Mouse (Mus musculus): ENCODE measurements around the gene Gucd1.
"Not testable (repeated sequence)": the region's sequence is repeated elsewhere in the genome, so short reads cannot be mapped to it uniquely, and the experiment has no call there.

Gucd1 gene

DNA sequence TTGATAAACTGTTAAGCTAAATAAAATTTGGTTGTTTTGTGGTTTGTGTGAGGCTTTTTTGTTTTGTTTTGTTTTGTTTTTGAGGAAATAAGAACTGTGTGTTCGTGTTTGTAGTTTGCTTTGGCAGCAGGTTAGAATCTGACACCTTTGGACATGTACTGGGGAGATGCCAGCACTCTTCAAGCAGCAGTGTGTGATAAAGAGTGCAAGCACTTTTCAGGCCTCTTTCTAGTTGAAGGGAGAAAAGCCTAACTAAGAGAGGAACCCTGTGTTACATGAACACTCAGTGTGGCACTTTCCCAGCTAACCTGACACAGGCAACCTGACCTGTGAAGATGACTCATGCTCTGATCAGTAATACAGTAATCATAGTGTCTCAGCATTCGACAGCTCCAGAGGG lies 17.7 kb upstream of the Gucd1 start:
- no peak for DNase-seq (ENCODE audit: low read depth, low spot score)

DNA sequence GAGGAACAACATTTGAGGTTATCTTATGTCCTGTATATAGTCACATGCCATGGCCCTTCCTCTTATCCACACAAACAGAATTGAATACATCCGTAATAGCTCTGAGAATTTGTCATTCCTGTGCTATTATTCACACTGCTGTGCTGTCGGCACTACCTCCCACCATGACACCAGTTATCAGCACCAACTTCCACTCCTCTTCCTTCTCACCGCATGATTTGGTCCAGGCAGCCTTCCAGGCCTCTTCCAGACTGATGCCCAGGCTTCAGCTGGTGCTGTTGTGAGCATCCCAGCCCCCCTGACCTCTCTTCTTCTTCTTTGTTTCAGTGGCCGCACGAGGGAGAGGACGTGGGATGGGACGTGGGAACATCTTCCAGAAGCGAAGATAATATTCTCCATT lies 17.2 kb upstream of the Gucd1 start:
- no peak for DNase-seq (ENCODE audit: low read depth, low spot score)

DNA sequence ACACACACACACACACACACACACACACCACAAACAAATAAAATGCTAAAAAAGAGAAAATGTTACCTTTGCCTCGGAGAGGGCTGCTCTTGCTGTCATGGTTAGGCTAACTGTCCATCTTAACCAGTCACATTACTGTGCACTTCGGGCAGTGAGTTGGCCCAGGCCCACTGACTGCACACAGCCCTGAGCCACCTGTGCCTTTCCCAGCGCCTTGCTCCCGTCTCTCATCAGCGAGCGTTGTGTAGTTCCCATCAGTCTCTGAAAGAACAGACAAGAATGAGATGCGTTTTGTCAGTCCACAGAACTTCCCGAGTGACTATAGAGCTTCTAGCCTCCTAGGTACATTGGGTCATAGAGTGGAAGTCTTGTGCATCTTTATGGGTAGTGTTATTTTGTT lies 16.4 kb upstream of the Gucd1 start:
- DNase-seq (ENCODE audit: low read depth, low spot score): no peak

DNA sequence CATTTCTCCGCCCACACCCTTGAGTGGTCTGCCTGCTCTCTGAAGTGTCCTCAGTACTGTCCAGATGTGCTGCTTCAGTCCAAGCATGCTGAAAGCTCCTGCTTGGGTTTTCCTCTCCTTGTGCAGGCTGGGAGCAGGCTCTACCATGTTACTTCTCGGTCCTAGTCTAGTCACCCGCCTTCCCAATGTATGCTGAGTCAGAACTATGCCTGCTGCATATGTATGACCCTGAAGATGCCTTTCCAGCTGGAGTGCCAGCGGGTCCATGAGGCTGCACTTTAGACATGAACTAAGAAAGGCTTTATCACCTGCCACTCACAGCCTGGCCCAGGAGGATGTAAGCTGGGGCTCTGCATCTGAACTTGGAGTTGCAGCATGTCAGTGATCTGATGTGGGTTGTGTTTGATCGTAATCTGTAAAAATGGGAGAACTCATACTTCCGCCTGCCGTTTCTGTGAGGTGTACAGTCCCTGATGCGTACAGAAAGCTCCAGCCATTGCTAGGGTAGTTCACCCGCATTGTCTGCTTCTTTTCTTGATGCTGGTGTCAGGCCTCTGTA lies 13.8 kb upstream of the Gucd1 start:
- DNase-seq (ENCODE audit: low read depth, low spot score): no peak

DNA sequence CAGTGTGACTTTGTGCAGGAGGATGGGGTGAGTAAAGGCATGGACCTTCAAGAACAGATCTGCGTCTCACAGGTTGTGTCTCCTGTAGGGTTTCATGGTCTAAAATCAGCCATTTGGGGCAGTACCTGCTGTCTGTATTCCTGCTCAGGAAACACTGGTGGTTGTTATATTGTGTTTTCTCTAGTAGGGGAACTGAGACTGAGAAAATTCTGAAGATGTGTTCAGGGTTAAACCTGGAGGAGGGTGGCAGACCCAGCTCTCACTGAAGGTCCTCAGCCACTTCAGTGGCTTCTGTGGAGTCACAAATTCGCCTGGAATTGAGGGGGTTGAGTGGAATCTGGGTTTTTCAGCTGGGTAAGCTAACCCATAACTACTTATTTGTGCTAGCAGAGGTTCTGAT lies 12.6 kb upstream of the Gucd1 start:
- DNase-seq (ENCODE audit: low read depth, low spot score): no peak

DNA sequence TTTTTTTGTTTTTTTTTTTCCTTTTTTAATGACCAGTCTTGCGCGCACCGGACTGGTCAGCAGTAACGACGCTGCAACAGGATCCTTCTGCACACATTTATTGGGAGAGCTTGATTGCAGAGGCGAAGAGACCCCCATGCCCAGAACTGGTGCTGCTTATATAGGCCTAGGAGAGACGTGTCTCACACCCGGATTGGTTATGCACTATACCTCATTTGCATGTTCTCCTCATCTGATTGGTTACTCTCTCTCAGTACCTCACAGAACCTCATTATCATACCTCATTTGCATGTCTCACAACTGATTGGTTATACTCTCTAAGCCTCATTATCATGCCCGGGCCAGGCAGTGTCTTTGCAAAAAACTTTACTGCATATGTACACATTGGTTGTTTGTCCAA lies 7.7 kb upstream of the Gucd1 start:
- DNase-seq (ENCODE audit: low read depth, low spot score): not testable (repeated sequence)

DNA sequence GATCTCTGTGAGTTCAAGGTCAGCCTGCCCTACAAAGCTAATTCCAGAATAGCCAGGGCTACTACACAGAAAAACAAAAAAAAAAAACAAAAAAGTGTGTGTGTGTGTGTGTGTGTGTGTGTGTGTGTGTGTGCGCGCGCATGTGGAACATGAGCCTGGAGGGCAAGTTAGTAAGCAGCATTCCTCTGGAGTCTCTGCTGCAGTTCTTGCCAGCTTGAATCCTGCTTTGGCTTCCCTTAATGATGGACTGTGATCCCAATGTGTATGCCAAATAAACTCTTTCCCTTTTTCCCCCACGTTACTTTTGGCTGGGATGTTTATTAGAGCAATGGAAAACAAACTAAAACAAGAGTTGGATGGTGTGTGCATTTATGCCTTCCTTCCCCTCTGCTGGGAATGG lies 3.9 kb upstream of the Gucd1 start:
- no peak for DNase-seq (ENCODE audit: low read depth, low spot score)

DNA sequence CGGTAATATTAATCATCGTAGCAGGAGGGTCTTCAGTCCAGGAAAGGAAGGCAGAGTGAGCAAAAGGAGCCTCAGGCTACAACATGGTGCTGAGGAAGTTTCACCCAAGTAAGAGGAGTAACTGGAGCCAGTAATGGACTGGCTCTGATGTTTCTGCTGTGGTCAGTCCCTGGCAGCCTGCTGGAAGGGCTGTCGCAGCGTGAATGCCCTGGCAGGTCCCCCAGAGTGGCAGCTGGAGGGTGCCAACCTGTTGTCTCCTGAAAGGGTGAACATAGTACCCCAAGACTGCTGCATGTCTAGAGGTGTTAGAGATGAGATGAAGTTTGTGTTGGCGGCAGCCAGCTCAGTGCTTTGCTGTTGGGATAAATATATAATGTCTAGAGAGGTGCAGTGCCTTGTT lies 2.8 kb upstream of the Gucd1 start:
- no peak for DNase-seq (ENCODE audit: low read depth, low spot score)

DNA sequence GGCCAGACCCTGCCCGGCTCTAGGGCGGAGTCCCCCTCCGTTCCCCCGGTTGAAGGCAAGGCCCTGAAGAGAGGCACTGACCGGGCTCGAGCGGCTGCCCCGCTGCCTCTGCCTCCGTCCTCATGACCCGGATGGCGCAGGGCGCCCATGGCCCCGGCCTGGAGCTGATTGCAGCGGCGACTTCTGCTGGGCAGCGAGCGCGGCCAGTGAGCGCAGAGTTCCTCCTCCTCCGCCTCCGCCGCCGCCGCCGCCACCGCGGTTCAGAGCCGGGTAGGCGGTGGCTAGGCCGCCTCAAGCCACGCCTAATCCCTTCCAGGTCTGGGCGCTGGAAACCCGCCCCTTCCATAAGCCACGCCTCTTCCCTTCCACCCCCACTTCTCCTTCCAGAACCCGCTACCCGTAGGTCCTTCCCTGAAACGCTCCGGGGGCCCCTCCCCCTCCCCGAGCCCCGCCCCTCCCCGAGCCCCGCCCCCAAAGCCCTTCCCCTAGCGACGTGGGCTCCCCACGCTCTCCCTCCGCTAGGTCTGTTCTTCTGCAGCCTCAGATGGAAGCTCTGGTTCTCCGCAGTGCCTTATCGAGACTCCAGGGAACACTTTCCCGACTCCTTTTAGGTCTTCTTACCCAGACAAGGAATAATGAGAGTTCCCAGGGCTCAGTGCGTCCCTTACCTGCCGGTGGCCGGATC lies 557 bp downstream of the Gucd1 start, which contains the start of gene Snrpd3:
TSS of gene Snrpd3 (plus strand) at position 479 of the 685 bp plus-strand sequence.
- DNase-seq (ENCODE audit: low read depth, low spot score): peak; percentile 97

DNA sequence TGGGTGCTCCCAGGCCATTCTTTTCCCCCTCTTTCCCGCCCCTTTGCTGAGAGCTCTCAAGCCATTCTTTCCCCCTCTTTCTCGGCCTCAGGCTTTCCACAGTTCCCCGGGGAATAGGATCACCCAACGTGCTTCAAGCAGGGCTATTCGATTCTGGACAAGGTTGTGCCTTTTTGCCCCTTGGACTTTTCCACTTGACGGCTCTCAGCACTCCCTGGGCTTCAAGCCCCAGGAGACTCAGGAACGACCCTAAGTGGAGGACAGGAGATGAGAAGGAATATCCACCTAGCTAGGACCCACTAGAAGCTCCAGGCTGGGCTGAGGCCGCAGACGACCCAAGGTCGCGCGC lies 1.1 kb downstream of the Gucd1 start:
- DNase-seq (ENCODE audit: low read depth, low spot score): peak; percentile 37

DNA sequence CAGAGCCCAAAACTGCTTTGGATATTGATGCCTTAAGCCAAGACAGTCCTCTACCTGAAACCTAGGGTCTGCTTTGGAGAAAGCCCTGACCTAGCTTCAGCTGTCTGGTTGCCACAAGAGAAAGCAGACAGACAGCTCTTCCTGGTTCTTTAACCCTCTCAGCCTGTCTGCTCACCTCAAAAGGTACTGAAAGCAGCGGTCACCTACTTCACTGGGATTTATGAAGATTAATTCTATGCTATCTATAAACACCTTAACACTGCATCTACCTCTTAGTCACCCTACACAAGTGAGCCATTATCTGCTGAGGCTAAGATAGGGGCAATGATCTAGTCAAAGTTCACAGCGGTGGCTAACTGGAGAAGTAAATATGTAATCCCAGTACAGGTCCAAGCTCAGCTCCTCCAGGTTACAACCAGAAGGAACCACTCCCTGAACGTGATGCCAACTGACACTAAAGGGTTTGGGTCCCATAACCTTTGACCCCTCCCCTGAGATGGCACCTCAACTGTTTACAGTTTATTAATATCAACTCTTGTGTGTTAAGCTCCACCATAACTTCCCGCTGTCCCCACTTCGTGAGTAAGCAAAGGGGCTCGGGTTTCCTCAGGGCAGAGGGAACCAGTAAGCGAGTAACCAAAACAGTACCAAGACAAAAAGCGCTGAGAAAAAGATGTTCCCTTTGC lies 1.6 kb downstream of the Gucd1 start:
- peak; percentile 6 for DNase-seq (ENCODE audit: low read depth, low spot score)

DNA sequence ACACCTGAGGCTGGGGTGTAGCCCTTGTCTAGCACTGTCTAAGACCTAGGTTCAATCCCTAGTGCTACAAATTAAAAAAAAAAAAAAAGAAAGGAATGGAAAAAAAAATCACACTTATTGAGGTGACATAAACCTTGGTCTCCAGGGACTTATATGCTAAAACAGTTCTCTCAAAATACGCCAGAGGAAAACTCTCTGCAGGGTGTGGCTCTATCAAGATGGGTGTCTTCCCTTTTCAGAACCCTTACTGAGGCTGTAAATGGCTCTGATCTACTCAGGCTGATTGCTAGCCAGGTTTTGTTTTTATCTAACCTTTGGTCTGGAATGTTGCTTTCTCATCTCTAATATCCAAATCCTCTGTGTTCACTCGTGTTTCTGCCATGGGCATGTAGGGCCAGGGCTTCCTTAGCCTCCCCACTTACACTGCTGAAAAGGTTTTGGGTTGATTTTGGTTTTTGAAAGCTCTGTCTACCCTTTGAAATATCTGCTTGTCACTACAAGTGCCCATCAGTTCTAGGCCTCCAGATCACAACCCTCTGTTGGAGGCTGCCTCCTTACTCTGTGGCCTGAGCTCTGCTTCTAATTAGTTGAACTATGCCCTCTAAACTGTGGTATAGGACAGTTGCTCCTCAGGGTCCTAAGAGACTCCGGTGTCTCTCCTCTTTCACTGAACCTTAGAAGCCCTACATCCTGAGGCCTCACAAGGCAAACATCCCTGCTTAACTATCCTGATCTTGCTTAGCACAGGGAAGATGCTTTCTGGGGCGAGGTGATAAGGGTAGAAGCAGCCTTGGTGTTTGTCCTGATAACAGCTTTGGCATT lies 2.3 kb downstream of the Gucd1 start:
- no peak for DNase-seq (ENCODE audit: low read depth, low spot score)

DNA sequence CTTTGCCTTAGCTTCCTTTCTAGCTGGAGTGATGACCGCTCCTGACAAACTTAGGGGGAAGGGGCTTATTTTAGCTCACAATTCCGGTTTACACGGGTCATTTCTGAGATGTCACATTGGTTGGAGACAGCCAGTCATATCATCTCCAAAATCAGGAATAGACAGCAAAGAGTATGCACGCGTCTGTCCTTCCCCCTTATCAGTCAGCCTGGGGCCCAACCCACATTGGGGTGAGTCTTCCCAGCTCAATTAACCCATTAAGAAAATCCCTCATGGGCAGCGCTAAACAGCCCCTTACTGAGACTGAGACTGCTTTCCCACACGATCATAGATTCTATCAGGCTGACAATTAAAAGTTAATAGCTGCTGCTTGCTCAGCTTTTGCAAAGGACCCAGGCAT lies 3.4 kb downstream of the Gucd1 start:
- DNase-seq (ENCODE audit: low read depth, low spot score): no peak

DNA sequence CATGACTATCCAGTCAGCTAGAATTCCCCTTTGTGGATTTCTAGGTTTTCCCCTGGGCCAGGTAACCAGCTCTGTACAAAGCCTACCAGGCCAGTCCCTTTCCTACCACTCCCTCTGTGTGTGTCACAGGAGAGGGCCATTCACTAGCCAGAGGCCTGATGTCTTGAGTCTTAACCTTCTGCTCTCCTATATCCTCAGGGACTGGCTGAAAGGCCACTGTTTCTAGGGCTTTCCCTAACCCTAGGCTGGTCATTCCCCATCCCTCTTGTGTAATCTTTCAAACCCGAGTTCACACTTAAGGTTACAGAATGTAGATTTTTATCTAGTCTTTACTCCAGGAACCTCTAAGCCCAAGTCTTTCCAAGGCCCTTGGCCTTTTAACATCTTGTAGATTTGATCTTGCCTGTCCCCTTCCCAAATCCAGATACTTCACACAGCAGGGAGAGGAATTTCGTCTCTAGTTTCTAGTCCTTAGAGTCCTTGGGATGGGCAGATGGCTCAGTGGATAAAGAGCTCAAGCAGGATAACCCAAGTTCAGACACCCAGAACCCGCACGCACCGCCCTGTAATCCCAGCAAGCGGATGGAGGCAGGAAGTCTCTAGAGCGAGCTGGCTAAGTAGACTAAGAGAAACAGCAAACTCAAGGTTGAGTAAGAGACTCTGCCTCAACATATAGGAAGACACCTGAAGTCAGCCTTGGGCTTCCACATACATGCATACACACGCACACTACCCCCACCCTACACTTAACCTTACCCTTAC lies 4.3 kb downstream of the Gucd1 start:
- no peak for DNase-seq (ENCODE audit: low read depth, low spot score)

DNA sequence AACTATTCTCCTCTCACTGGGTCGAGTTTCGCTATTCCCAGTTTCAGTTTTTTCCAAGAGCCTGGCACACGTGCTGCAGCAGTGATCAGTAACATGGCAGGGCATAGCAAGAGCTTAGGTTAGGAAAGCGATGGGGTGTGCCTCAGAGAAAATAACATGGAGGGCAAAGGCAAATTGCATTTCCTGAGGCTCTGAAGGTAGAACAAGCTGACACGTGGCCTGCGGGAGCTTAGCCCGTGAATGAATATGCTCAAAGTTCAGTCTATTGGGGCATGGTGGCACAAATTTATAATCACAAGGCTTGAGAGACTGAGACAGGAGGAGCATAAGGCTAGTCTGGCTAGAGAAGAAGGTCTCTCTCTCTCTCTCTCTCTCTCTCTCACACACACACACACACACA lies 5.0 kb downstream of the Gucd1 start:
- no peak for DNase-seq (ENCODE audit: low read depth, low spot score)

DNA sequence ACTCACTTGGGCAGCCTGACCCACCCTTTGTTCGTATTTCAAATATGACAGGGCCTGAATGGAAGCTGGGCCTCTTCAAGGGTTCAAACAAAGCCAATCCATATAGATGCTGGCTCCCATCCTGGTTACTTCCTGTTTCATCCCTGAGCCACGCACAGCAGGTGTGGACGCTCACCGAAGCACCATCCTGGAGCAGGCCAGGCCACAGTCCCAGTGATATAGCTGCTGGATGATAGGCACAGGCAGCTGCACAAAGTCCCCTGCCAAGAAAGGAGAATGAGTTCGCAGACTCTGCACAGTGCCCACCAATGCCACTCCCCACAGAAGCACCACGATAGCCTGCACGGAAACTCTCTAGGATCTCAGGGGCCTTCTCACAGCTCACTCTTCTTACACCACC lies 5.9 kb downstream of the Gucd1 start:
- DNase-seq (ENCODE audit: low read depth, low spot score): no peak

DNA sequence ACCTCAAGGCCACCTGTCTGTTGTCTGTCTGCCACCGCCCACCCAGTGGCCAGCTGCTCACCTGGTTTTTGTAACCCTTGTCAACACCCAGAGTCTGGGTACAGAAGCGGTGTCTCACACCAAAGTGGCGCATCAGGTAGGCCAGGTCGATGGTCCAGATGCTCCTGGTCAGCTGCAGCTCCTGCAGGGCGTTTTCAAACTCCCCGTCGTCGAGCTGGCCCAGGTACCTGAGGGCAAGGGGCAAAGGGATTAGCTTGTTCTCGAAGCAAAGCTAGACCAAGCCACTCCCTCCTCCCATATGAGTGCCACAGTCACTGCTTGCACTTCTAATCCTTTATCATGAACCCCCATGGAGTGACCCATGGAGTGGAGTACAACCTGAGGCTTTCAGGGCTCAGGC lies 6.7 kb downstream of the Gucd1 start:
- DNase-seq (ENCODE audit: low read depth, low spot score): no peak

DNA sequence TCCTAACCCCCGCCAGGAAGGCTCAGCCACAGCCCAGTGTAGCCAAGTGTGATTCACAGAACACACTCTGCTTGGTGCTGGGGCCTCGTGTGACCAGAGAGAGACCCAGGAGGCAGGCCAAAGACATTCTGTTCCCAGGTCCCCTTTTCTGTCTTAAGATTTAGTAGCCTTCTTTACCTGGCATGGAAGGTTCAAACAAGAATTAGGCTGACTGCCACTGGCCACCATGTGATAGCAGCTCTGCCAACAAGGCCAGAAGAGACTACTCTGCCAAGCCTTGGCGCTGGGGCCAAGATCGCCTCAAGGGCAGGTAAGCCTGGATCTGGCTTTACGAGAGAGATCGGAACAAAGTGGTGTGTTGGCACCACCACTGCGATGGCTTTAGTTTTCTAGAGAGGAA lies 7.3 kb downstream of the Gucd1 start:
- no peak for DNase-seq (ENCODE audit: low read depth, low spot score)

DNA sequence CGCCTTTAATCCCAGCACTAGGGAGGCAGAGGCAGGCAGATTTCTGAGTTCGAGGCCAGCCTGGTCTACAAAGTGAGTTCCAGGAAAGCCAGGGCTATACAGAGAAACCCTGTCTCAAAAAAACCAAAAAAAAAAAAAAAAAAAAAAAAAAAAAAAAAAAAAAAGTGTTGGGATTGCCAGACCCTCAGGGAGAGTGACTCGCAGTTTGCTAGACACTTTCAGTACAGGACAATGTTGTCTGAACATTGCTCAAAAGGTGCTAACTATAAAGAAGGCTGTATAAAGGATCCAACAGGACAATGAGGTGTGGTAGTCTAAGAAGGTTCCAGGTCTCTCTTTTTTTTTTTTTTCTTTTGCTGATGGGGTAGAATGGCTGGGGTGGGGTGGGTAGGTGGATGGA lies 11.8 kb downstream of the Gucd1 start:
- DNase-seq (ENCODE audit: low read depth, low spot score): not testable (repeated sequence)

DNA sequence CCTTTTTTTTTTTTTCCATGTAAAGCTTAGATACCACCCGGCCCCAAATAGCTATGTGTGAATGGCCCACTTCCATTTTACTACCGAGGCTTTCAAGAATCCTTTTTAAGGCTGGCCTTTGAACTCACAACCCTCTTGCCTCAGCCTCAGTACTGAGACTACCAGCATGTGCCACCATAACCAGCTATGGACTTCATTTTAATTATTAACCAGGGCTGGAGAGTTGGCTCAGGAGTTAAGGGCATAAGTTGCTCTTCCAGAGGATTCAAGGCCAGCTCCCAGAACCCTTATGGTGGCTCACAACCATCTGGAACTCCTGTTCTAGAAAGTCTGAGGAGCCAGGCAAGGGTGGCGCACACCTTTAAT lies 12.7 kb downstream of the Gucd1 start:
- no peak for DNase-seq (ENCODE audit: low read depth, low spot score)

DNA sequence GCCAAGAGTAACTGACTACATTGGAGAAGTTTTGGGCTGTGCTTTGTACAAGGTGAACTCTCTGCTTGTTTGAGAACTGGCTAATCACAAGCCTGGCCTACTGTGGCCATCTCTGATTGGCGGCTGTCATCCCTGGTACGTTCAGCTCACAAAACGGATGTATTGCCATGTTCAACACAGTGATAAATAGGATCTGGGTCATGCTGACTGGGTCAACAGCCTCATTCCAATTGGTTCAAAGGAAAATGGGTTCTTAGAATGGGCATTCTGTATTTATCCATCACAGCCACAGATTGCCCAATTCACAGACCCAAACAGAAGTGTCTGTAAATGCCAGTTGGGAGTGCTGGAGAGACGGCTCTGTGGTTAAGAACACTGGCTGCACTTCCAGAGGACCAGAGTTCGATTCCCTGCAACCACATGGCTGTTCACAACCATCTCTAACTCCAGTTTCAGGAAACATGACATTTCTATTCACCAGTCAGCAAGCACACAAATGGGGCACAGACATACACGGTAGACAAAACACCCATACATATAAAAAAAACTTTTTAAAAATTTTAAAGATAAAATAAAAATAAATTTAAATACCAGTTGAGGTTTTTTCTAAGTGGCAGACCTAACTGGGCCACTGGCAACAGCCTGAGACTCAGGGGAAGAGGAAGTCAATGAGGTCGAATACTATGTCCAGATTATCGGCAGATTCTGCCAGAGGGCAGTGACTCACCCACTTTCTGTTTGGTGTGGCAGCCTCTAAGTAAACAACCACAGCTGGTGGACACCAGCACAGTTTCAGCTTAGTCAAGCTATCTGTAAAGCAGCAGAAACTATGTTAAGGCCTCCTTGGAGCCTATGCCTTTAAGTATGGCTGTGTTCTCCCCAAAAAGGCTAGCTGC lies 13.3 kb downstream of the Gucd1 start:
- DNase-seq (ENCODE audit: low read depth, low spot score): no peak
